8 mouse cellular contexts compared by ENCODE assay signal in the genomic region with DNA sequence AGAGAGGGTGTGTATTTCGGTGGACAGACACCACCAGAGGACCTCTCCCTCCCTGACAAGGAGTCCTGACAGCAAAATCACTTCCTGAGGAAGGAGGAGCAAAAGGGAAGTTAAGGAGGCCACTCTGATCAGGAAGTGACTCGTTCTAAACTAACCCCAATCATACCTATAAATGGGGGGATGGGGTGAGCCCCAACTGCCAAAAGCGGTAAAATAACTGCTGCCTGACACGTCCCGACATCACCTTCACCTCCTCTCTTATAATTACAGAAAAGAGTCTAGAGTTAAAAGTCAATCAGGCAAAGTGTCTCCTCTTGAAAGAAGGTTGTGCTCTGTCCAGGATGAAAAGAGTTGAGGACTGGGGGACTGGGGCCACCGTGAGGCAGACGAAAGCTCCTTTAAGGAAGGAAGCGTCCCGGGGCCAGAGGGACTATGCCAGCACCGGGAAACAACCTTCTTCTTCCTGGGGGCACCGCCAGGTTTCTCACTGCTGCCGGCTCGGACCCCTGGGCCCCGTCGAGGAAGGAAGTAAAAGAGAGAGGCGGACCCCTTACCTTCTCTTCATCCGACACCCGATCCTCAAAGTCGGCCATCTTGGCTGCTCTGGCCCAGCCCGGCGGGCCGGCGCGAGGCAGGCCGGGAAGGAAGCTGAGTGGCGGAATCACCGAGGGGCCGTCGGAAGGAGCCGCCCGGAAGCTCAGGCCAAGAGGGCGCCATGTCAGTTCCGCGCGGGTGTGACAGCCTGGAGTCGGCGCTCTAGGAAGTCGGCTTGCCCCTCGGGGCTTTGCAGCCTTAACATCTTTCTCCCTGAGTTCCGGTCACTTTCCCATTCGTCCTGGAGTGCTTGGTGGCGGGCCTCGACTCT. TPM values are rescaled to one million over a fixed set of nuclear protein-coding genes. Genes with fewer than 3 reads are reported as not detected.
DNase-seq lines count a peak whose midpoint lies in the region; ATAC-seq and TF ChIP-seq lines count a peak whose summit lies in the region.

A gene (plus strand): TSS at position 220 of the 865 bp plus-strand sequence.
A gene (minus strand): TSS at position 720 of the 865 bp plus-strand sequence.

- H3K9ac ChIP-seq in forebrain, embryonic 13.5 days, result peak within 1 kb of the TSS; percentile 86

- WGBS in forebrain, embryonic 13.5 days, result 0% methylated on average over 40 of the region's 43 CpGs
- 0% methylated on average over 43 of the region's 43 CpGs for WGBS in olfactory bulb, adult 2 months

- H3K9me3 ChIP-seq in forebrain, embryonic 13.5 days (replicated peaks), result no peaks in the 10 kb centered on the region

- TF ChIP-seq POLR2A in olfactory bulb, adult 2 months (IDR thresholded peaks at IDR 0.05; ENCODE audit: insufficient read depth, low read depth, low read length), result peak; percentile 71

- H3K36me3 ChIP-seq in forebrain, embryonic 13.5 days (ENCODE audit: poor library complexity, severe bottlenecking), result peaks cover 6% of the 10 kb centered on the region; the same call in 1 of the 2 replicates

- peak within 1 kb of the TSS; percentile 86 for H3K4me2 ChIP-seq in forebrain, embryonic 13.5 days

- TF ChIP-seq CTCF in olfactory bulb, adult 2 months (IDR thresholded peaks at IDR 0.05; ENCODE audit: insufficient read depth, low read depth, low read length), result no peak

- peak; percentile 91 for ATAC-seq in cerebellum, adult (ENCODE audit: insufficient number of reproducible peaks, low FRiP score, low TSS enrichment)
- peak; percentile 98 for ATAC-seq in forebrain, embryonic 13.5 days

- peak within 1 kb of the TSS; percentile 72 for H3K4me3 ChIP-seq in forebrain, embryonic 13.5 days
- peak within 1 kb of the TSS; percentile 90 for H3K4me3 ChIP-seq in olfactory bulb, adult 2 months (ENCODE audit: insufficient read depth, low read depth, low read length)

- H3K27ac ChIP-seq in forebrain, embryonic 13.5 days, result peak within 1 kb of the TSS; percentile 93
- peak within 1 kb of the TSS; percentile 78 for H3K27ac ChIP-seq in olfactory bulb, adult 2 months (ENCODE audit: insufficient read depth, low read depth, low read length)

- intact Hi-C loops in heart, postnatal 14 days (cut with DNase I), result loop anchor here (1.0 to 2.0 kb wide), 2 partner anchors 45 to 75 kb away; a partner anchor contains a TSS

- peaks cover 39% of the 10 kb centered on the region for H3K4me1 ChIP-seq in forebrain, embryonic 13.5 days
- peaks cover 4% of the 10 kb centered on the region for H3K4me1 ChIP-seq in olfactory bulb, adult 2 months (ENCODE audit: control insufficient read depth, insufficient read depth, low read length)

- DNase-seq in ES-CJ7 (ENCODE audit: low read depth, low spot score), result peak; percentile 75
- DNase-seq in heart, postnatal 14 days, result peak; percentile 91 to 94
- DNase-seq in layer of hippocampus, adult 11-12 months (ENCODE audit: low spot score), result peak; percentile 89
- peak; percentile 90 to 92 for DNase-seq in lung, adult 18-20 months
- peak; percentile 89 for DNase-seq in thymus, postnatal 0 days (ENCODE audit: low spot score)

- H3K27me3 ChIP-seq in forebrain, embryonic 13.5 days, result no peaks in the 10 kb centered on the region

RNA-seq across cellular contexts. Expression of the first gene that starts in this region (rescaled TPM):
- polyA plus RNA-seq in forebrain, embryonic 13.5 days (2015; fragmentation: Nextera tagmentation; extraction: Ambion mirVana), result 32.6 and 40.5 TPM in 2 replicates
- 10 to 100 TPM; 25.3 to 25.9 TPM for total RNA-seq in heart, postnatal 14 days (2021)
- polyA plus RNA-seq in olfactory bulb, adult 2 months (2012; ENCODE audit: insufficient read depth, insufficient read length, low replicate concordance, missing spikeins), result not detected in 2 replicates
- polyA plus RNA-seq in thymus, postnatal 0 days (2015; fragmentation: Nextera tagmentation; extraction: Ambion mirVana), result 27.0 and 31.7 TPM in 2 replicates

RNA-seq across cellular contexts. Expression of the second gene that starts in this region (rescaled TPM):
- 180 and 196 TPM in 2 replicates for polyA plus RNA-seq in forebrain, embryonic 13.5 days (2015; fragmentation: Nextera tagmentation; extraction: Ambion mirVana)
- 10 to 100 TPM; 55.1 to 57.6 TPM for total RNA-seq in heart, postnatal 14 days (2021)
- 996 TPM in 1 of 2 replicates, not detected in the other for polyA plus RNA-seq in olfactory bulb, adult 2 months (2012; ENCODE audit: insufficient read depth, insufficient read length, low replicate concordance, missing spikeins)
- 256 and 277 TPM in 2 replicates for polyA plus RNA-seq in thymus, postnatal 0 days (2015; fragmentation: Nextera tagmentation; extraction: Ambion mirVana)

Comparison
In these comparisons a context has a peak if more than half of its experiments do, and no peak if none do; other contexts are left out.
1. Peak in every context shown above with its lines: DNase-seq, ATAC-seq, H3K4me3 ChIP-seq and H3K27ac ChIP-seq.